Mouse (Mus musculus) embryonic stem cell, embryonic (primary cell): ENCODE measurements around the gene Fhl3.

Source experiments
- CTCF ChIA-PET, 4 experiments: fragments of 300-600 bp in 2 of 4; fragments of 350-600 bp in 2 of 4; sonication (Branson Sonifier 250); formaldehyde crosslinking; loops; one replicate each; lab custom pipeline; 2022; ENCODE audit warnings: inconsistent platforms in 2 of 4; lab: Charles Lee
- POLR2A ChIA-PET, 4 experiments: fragments of 300-600 bp in 2 of 4; fragments of 350-600 bp in 2 of 4; sonication (Branson Sonifier 250); formaldehyde crosslinking; loops; one replicate each; lab custom pipeline; 2022; ENCODE audit warnings: antibody characterized with exemption in 4 of 4, inconsistent platforms in 1 of 4; lab: Charles Lee

The Fhl3 gene

DNA sequence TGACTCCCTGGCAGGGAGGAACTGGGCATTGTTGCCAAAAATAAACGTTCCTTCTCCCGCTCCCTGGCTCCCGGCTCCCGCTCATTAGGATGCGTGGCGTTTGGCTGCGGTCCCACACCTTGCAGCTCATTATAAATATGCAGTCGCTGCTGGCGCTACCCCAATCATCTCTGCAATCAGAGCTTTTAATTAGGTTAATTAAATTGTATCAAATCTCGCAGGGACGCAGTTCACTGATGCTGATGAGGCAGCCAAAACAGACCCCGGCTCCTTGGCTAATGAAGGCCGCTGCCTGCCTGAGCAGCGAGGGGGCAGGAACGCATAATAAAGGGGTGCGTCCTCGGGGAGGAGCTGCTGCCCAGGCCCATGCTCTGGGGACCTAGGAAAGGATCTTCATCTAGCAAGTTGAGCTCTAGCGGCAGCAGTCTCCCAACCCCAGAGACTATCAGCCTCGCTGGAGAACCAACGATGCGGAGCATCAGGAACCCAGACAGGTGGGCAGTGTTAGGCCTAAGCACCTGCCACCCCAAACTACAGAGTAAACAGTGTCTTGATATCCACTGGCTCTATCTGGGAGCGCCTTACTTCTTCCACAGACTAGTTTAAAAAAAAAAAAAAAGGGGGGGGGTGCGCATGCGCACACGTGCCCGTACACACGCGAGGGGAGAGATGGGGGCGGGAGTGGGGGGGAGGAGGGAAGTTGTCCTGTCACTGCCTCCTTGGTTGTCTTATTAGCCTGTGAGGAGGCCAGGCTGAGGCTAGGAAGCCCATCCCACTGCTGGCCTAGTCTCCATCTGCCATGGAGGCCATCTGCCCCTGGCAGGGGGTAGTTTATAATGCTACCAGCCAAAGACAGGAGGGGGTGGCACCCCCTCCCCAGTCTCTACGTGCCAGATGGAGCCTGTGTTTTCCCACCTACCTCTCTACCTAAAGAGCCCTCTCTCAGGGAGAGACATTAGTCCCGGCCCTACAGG lies 27.9 kb upstream of the Fhl3 start:
- ChIA-PET CTCF (interaction anchor here (0.5 to 3.2 kb wide), 7 partner anchors 12 to 444 kb away, joined by 3 to 9 read pairs (median 3); no protein-coding TSS in a partner anchor), POLR2A (interaction anchor here (0.5 to 3.1 kb wide), 18 partner anchors 7 to 1231 kb away, joined by 3 to 15 read pairs (median 4); partner anchors contain the start of genes Pou3f1 (in 1 of the 4) and Utp11 (in 1 of the 4))

DNA sequence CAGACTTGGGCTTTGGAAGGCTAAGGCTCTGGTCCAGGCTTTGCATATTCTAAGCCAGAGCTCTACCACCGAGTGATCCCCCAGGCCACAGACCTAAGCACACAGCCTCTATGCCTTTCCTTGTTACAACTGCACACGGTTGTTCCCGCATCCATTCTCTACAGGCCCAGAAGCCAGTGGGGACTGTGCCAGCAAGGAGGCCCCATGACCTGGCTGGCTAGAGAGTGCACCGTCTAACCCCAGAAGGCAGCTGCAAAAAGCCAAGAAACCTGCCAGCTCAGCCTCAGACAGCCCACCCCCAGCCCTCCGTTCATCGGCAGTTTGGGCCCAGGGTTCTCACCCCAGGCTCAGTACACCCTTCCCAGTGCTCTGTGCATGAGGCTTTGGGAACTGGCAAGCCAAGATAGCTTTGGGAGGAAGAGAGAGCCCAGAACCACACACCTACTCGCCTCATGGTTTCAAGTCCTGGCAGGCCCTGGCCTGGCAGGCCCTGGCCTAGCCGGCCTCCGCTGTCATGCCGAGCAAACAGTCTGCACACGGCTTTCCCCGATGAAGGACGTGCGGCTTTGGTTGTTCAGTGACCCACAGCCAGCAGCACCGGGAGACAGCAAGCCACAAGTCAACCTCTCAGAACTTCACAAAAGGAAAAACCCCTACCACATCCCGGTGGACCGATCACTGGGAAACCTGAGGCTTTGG lies 26.0 kb upstream of the Fhl3 start:
- CTCF ChIA-PET = interaction anchor here (0.5 to 3.2 kb wide), 5 partner anchors 11 to 1364 kb away, joined by 3 to 9 read pairs (median 4); no protein-coding TSS in a partner anchor
- POLR2A ChIA-PET = interaction anchor here in 1 of 4 experiments (1.8 kb wide), 1 partner anchor 19 kb away, joined by 4 read pairs; the partner anchor contains the start of gene Utp11

- CTCF ChIA-PET = interaction anchor here (0.6 to 3.2 kb wide), 6 partner anchors 10 to 1365 kb away, joined by 3 to 12 read pairs (median 4); no protein-coding TSS in a partner anchor
- POLR2A ChIA-PET = interaction anchor here in 1 of 4 experiments (0.7 kb wide), 1 partner anchor 58 kb away, joined by 4 read pairs; no protein-coding TSS in a partner anchor
Observed at GRCm38 (mm10) chr4:124675037-124675436, 25.5 kb upstream of the Fhl3 start.

- CTCF ChIA-PET = interaction anchor here in 2 of 4 experiments (1.2 to 1.4 kb wide), 2 partner anchors 23 to 447 kb away, joined by 3 to 4 read pairs; no protein-coding TSS in a partner anchor
Observed at GRCm38 (mm10) chr4:124675958-124676357, 24.5 kb upstream of the Fhl3 start.

DNA sequence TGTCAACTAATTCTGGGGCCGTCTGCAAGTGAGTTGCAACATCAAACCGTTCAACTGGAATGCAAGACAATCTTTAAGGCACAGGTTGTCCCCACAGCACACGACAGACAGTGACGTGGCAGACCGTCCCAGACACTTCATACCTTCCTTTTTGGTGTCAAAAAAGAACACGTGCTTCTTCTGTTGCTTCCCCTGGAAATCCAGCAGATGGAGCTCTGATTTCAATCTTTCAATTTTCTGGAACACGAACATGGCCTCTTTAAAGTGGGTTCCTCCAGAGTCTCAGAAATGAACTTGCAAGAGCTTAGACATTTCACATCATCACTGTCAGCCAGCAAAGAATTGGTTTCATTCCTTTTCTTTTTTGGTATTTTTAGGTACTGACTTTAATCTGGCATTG lies 18.2 kb upstream of the Fhl3 start:
- ChIA-PET CTCF (interaction anchor here in 3 of 4 experiments (0.6 to 2.8 kb wide), 8 partner anchors 11 to 1418 kb away, joined by 3 to 11 read pairs (median 4); partner anchors contain the start of genes Utp11 (in 2 of the 3) and Pou3f1 (in 1 of the 3)), POLR2A (interaction anchor here in 3 of 4 experiments (0.6 to 1.1 kb wide), 5 partner anchors 10 to 477 kb away, joined by 3 read pairs; partner anchors contain the start of gene Mtf1 (in 1 of the 3))

More at GRCm38 (mm10) chr4:124675958-124676357, 24.5 kb upstream of the Fhl3 start:
- POLR2A ChIA-PET = interaction anchor here in 1 of 4 experiments (0.6 to 0.9 kb wide), 3 partner anchors 11 to 83 kb away, joined by 3 read pairs; no protein-coding TSS in a partner anchor

- ChIA-PET CTCF (interaction anchor here in 3 of 4 experiments (0.5 to 2.8 kb wide), 4 partner anchors 21 to 649 kb away, joined by 3 to 11 read pairs (median 6); no protein-coding TSS in a partner anchor), POLR2A (interaction anchor here in 3 of 4 experiments (0.6 to 2.7 kb wide), 6 partner anchors 10 to 648 kb away, joined by 3 to 14 read pairs (median 6); partner anchors contain the start of genes Utp11 (in 2 of the 3), Pou3f1 (in 1 of the 3) and Sf3a3 (in 1 of the 3))
Observed at GRCm38 (mm10) chr4:124683474-124683873, 17.0 kb upstream of the Fhl3 start.

DNA sequence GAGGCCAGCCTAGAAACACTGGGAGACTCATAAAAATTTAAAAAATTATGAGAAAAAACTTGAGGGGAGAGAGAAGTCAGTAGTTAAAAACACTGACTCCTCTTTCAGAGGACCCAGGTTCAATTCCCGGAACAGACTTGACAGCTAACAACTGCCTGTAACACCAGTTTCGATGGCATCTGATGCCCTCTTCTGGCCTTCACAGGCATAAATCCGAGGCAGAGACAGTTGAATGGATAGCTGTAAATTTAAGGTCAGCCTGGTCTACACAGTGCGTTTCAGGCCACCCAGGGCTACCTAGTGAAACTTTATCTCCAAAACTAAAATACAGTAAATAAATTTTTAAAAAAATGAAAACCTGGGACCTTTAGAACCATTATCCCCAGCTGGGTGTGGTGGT lies 15.5 kb upstream of the Fhl3 start:
- POLR2A ChIA-PET = interaction anchor here (0.5 to 2.7 kb wide), 13 partner anchors 9 to 451 kb away, joined by 3 to 14 read pairs (median 3); partner anchors contain the start of genes Fhl3 (in 2 of the 4), Utp11 (in 2 of the 4), 1110065P20Rik (in 1 of the 4) and Mtf1 (in 1 of the 4)
- CTCF ChIA-PET = interaction anchor here (0.5 to 2.2 kb wide), 17 partner anchors 9 to 543 kb away, joined by 3 to 10 read pairs (median 4); partner anchors contain the start of genes Utp11 (in 2 of the 4), Epha10 (in 1 of the 4), Fhl3 (in 1 of the 4) and Pou3f1 (in 1 of the 4)

- ChIA-PET POLR2A (interaction anchor here (0.5 to 2.7 kb wide), 11 partner anchors 8 to 451 kb away, joined by 3 to 14 read pairs (median 4); partner anchors contain the start of genes Fhl3 (in 2 of the 4), Utp11 (in 2 of the 4), 1110065P20Rik (in 1 of the 4) and Mtf1 (in 1 of the 4)), CTCF (interaction anchor here (0.5 to 2.2 kb wide), 15 partner anchors 8 to 544 kb away, joined by 3 to 10 read pairs (median 4); partner anchors contain the start of genes Pou3f1 (in 2 of the 4), Utp11 (in 2 of the 4), Fhl3 (in 1 of the 4) and Sf3a3 (in 1 of the 4))
Observed at GRCm38 (mm10) chr4:124685453-124685852, 15.0 kb upstream of the Fhl3 start.

GRCm38 (mm10) chr4:124685897-124686402 lies 14.6 kb upstream of the Fhl3 start:
- ChIA-PET CTCF (interaction anchor here in 2 of 4 experiments (0.6 to 1.6 kb wide), 5 partner anchors 8 to 413 kb away, joined by 3 to 5 read pairs (median 3); partner anchors contain the start of genes Pou3f1 (in 1 of the 2) and Utp11 (in 1 of the 2)), POLR2A (interaction anchor here in 3 of 4 experiments (0.5 to 1.8 kb wide), 7 partner anchors 8 to 310 kb away, joined by 3 to 11 read pairs (median 3); partner anchors contain the start of genes Fhl3 (in 2 of the 3) and Utp11 (in 1 of the 3))

GRCm38 (mm10) chr4:124691455-124691854 lies 9.0 kb upstream of the Fhl3 start:
- CTCF ChIA-PET = interaction anchor here in 2 of 4 experiments (0.6 to 0.7 kb wide), 2 partner anchors 15 to 463 kb away, joined by 3 to 4 read pairs; no protein-coding TSS in a partner anchor
- POLR2A ChIA-PET = interaction anchor here in 1 of 4 experiments (0.6 to 1.4 kb wide), 6 partner anchors 9 to 105 kb away, joined by 3 read pairs; partner anchors contain the start of gene Fhl3

DNA sequence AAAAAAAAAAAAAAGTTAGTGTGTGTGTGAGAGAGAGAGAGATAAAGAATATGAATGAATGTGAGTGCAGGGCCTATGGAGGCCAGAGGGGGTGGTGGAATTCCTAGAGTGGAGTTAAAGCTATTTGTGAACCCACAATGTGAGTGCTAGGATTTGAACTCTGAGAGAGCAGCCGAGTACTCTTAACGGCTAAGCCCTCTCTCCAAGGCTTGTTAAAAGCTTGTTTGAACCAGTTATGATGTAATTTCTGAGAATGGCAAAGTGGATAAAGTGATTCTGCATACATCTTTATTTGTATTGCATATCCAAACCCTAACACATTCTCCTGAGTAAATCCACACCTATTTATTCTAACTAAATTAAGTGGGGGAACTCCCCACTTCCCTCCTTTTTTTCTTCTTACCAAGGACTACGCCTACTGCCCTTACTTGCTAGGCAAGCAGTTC lies 8.1 kb upstream of the Fhl3 start:
- CTCF ChIA-PET = interaction anchor here in 1 of 4 experiments (1.0 kb wide), 1 partner anchor 16 kb away, joined by 3 read pairs; no protein-coding TSS in a partner anchor
- POLR2A ChIA-PET = interaction anchor here in 2 of 4 experiments (0.7 to 1.0 kb wide), 3 partner anchors 10 to 1363 kb away, joined by 3 to 5 read pairs (median 3); no protein-coding TSS in a partner anchor

GRCm38 (mm10) chr4:124693135-124693894 lies 7.2 kb upstream of the Fhl3 start, which contains the start of gene Utp11:
Utp11 (minus strand) TSS chr4:124693600.
- ChIA-PET CTCF (interaction anchor here in 3 of 4 experiments (0.7 to 1.4 kb wide), 12 partner anchors 8 to 249 kb away, joined by 3 to 5 read pairs (median 4); partner anchors contain the start of genes Inpp5b (in 1 of the 3), Pou3f1 (in 1 of the 3) and Sf3a3 (in 1 of the 3)), POLR2A (interaction anchor here in 3 of 4 experiments (0.9 to 3.4 kb wide), 28 partner anchors 8 to 168 kb away, joined by 3 to 27 read pairs (median 5); partner anchors contain the start of genes Sf3a3 (in 3 of the 3), Mtf1 (in 2 of the 3) and Maneal (in 1 of the 3))

DNA sequence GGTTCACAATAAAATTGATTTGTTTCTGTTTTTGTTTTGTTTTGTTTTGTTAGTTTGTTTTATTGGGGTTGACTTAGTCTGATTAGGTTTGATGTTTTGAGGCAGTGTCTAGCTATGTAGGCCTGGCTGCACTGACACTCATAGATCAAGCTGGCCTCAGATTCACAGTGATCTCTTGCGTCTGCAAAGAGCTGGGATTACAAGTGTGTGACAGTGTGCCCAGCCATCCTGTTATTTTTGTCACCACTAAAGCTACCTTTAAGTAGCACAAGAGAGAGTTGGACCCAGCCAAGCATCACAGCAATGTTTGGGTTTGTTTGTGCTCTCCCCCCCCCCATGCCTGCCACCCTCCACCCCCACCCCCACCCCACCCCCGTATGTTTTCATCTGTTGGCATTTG lies 5.9 kb upstream of the Fhl3 start:
- ChIA-PET POLR2A (interaction anchor here in 3 of 4 experiments (0.5 to 3.4 kb wide), 17 partner anchors 9 to 160 kb away, joined by 3 to 27 read pairs (median 5); partner anchors contain the start of genes Mtf1 (in 2 of the 3), Inpp5b (in 1 of the 3) and Sf3a3 (in 1 of the 3)), CTCF (interaction anchor here in 3 of 4 experiments (0.7 to 1.9 kb wide), 5 partner anchors 10 to 86 kb away, joined by 3 to 7 read pairs (median 4); partner anchors contain the start of gene Sf3a3 (in 1 of the 3))

DNA sequence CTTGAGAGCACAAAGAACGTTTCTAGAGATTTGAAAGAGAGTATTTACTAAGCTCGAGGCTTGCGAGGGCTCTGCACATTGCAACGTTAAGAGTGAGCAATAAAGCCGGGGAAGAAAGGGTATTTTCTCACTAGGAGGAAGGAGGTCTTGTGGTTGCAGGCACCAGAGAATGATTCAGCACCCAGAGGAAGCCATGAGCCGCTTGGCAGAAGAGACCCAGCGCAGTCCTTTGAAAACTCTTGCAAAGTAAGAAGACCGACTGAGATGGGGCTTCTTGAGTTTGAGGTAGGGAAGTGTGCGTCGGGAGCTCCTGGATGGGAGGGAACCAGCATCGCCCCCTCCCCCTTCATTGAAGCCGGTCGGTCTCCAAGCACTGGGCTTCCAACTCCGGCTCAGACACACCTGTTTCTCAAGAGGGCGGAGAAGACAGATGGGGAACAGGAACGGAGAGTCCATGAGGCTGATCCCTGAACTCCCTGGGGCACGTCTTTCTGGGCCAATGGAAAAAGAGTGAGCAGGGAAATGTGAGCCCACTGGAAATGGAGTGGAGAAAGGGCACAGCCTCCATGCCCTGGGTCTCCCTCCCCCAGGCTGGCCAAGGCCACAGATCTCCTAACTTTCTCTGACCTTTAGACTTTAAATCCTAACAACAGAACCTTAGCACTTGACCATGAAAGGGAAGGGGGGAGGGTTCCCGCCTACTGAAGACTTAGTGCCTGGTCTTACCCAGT lies 4.5 kb upstream of the Fhl3 start:
- CTCF ChIA-PET = interaction anchor here in 3 of 4 experiments (0.5 to 1.9 kb wide), 4 partner anchors 11 to 584 kb away, joined by 3 to 7 read pairs (median 4); no protein-coding TSS in a partner anchor
- POLR2A ChIA-PET = interaction anchor here in 2 of 4 experiments (0.6 to 3.4 kb wide), 11 partner anchors 8 to 596 kb away, joined by 3 to 27 read pairs (median 4); partner anchors contain the start of genes Inpp5b (in 1 of the 2), Mtf1 (in 1 of the 2) and Sf3a3 (in 1 of the 2)
